Mouse (Mus musculus): ENCODE measurements around the gene Rnf216.

DNA sequence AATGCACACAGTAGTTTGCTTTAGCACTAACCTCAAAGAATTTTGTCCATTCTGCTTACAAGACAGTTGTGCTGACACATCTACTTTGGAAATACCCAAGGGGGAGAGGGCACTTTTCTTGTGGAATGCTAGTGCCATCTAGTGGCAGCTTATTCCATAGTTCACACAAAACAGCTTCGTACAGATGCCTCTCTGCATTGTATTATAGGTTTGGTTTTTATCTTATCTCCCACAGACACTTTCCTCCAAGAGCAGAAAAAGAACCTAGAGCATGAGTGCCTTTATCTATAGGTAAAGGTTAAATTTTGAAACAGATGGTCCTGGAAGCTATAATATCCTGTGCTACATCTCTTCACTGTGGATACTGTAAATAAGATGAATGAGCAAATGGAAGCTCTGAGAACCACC lies 46.2 kb downstream of the Rnf216 start:
- TF ChIP-seq GATA1 (IDR thresholded peaks at IDR 0.05; ENCODE audit: borderline replicate concordance, low read length) (no peak), FLI1 (IDR thresholded peaks at IDR 0.05; ENCODE audit: low read length) (no peak)

Measured in megakaryocyte, embryonic 14.5 days (primary cell).